Mouse (Mus musculus): ENCODE data around the gene Dna2.

DNA sequence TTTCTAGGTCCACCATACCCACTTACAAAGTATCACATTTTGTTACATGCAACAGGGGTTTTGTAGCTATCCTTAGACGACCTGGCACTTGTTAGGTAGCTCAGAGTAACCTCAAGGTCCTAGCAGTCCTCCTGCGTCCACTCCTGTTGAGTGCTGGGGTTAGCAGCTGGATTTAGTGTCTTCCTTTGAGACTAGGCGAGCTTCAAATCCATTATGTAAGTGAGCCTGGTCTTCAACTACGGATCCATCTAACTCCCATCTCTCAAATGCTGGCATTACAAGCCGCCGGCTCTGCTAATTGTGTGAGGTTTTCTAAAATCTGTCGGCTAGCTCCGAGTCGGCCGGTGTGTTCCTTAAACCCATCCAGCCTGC, 32.8 kb downstream of the Dna2 start:
- TF ChIP-seq CTCF (IDR thresholded peaks at IDR 0.05; ENCODE audit: low read depth): no peak
- TF ChIP-seq EP300 (IDR thresholded peaks at IDR 0.05; ENCODE audit: low read depth): no peak

Data from liver, embryonic 14.5 days (tissue).